Mouse (Mus musculus) limb, embryonic 11.5 days (tissue): ENCODE results near the gene Cbfa2t2. TPM values are rescaled to one million over a fixed set of nuclear protein-coding genes. Genes with fewer than 3 reads are reported as not detected.

Experiments used
- ATAC-seq: fragments of 200-750 bp; cut with Nextera tagmentation; 2 replicates; pipeline ENCODE4 v1.8.0; 2017; ENCODE audit warnings: low read depth; ENCODE audit not compliant: insufficient number of reproducible peaks, low FRiP score, low TSS enrichment
- DNase-seq: peaks from one replicate; pipeline ENCODE4 v3.0.0-alpha.2; 2015; ENCODE audit warnings: low spot score
- H3K27ac ChIP-seq: fragments of 300-500 bp; sonication (generic); replicated peaks from 2 replicates; pipeline ENCODE4 v1.5.1; 2014; ENCODE audit warnings: low read depth, mild to moderate bottlenecking, low read length
- H3K27me3 ChIP-seq: fragments of 300-500 bp; sonication (generic); 2 replicates; pipeline ENCODE4 v1.6.1; 2014; ENCODE audit warnings: mild to moderate bottlenecking, low read length, mixed read lengths; ENCODE audit not compliant: control insufficient read depth, insufficient read depth
- H3K36me3 ChIP-seq: fragments of 300-500 bp; sonication (generic); 2 replicates; pipeline ENCODE4 v1.6.1; 2014; ENCODE audit warnings: mild to moderate bottlenecking, low read length, moderate library complexity, mixed read lengths; ENCODE audit not compliant: control insufficient read depth, insufficient read depth
- H3K4me1 ChIP-seq: fragments of 300-500 bp; sonication (generic); 2 replicates; pipeline ENCODE4 v1.6.1; 2014; ENCODE audit warnings: low read length, mixed read lengths; ENCODE audit not compliant: control insufficient read depth, insufficient read depth
- H3K4me2 ChIP-seq: fragments of 300-500 bp; sonication (generic); 2 replicates; pipeline ENCODE4 v1.6.1; 2014; ENCODE audit warnings: low read depth, mild to moderate bottlenecking, moderate library complexity; ENCODE audit not compliant: severe bottlenecking
- H3K4me3 ChIP-seq: fragments of 300-500 bp; sonication (generic); 2 replicates; pipeline ENCODE4 v1.5.1; 2014; ENCODE audit warnings: low read depth, low read length
- H3K9ac ChIP-seq: fragments of 300-500 bp; sonication (generic); 2 replicates; pipeline ENCODE4 v1.6.1; 2014; ENCODE audit warnings: mild to moderate bottlenecking, low read length
- H3K9me3 ChIP-seq: fragments of 300-500 bp; sonication (generic); 2 replicates; pipeline ENCODE4 v1.6.1; 2016; ENCODE audit warnings: low read length; ENCODE audit not compliant: control insufficient read depth
- WGBS: fragments of 180-500 bp; shearing (Covaris S2); extraction: QIAGEN DNeasy Blood & Tissue Kit; methylation state at CpG from one replicate; pipeline ENCODE4 v1.1.7; 2014; 5-methylcytosine and 5-hydroxymethylcytosine counted together
- polyA plus RNA-seq: library from polyadenylated mRNA; unstranded; fragments of >200 nt; fragmentation: Nextera tagmentation; extraction: Ambion mirVana; gene quantifications from 2 replicates; pipeline ENCODE4 v1.2.1, GENCODE M21; 2014

Cbfa2t2 gene
- polyA plus RNA-seq, 1 experiment from 2014 or later, result 44.1 TPM

GRCm38 (mm10) chr2:154405447-154405994 is 30.8 kb upstream of the Cbfa2t2 start:
- no peak overlapping the region for H3K4me2 ChIP-seq
- no peak overlapping the region for H3K27ac ChIP-seq
- WGBS, result 57% methylated on average over 5 of the region's 5 CpGs
- H3K36me3 ChIP-seq, result no peaks in the 10 kb centered on the region
- H3K9me3 ChIP-seq, result no peaks in the 10 kb centered on the region
- no peak overlapping the region for H3K9ac ChIP-seq
- no peak overlapping the region for H3K4me3 ChIP-seq
- no peak; the same call in 1 of the 2 replicates for ATAC-seq
- no peak for DNase-seq
- H3K4me1 ChIP-seq, result peaks cover 4% of the 10 kb centered on the region; the same call in 1 of the 2 replicates
- peaks cover 9% of the 10 kb centered on the region for H3K27me3 ChIP-seq

- no peaks in the 10 kb centered on the region for H3K9me3 ChIP-seq
- H3K9ac ChIP-seq, result peak overlapping the region; percentile 64
- peaks cover 4% of the 10 kb centered on the region; the same call in 1 of the 2 replicates for H3K4me1 ChIP-seq
- H3K4me3 ChIP-seq, result peak overlapping the region; percentile 67
- peak overlapping the region; percentile 79 for H3K4me2 ChIP-seq
- H3K36me3 ChIP-seq, result no peaks in the 10 kb centered on the region
- peaks cover 9% of the 10 kb centered on the region for H3K27me3 ChIP-seq
- DNase-seq (no peak), ATAC-seq (peak; percentile 15; the same call in 1 of the 2 replicates)
- WGBS, result 30% methylated on average over 11 of the region's 11 CpGs
- no peak overlapping the region for H3K27ac ChIP-seq
These were observed 29.1 kb upstream of the Cbfa2t2 start for GRCm38 (mm10) chr2:154407063-154407642.

- Histone ChIP-seq H3K27ac (no peak within 1 kb of the TSS), H3K4me1 (peaks cover 4% of the 10 kb centered on the region; the same call in 1 of the 2 replicates)
- WGBS, result 3% methylated on average over 68 of the region's 84 CpGs
These were observed 28.4 kb upstream of the Cbfa2t2 start, which contains the start of gene Snta1 for GRCm38 (mm10) chr2:154407643-154408445. Gene Snta1 (minus strand): TSS chr2:154408099.

GRCm38 (mm10) chr2:154410355-154410754 is 25.9 kb upstream of the Cbfa2t2 start:
- no peak overlapping the region for H3K4me3 ChIP-seq
- WGBS, result 53% methylated on average over 2 of the region's 2 CpGs
- ATAC-seq, result no peak

More at GRCm38 (mm10) chr2:154407643-154408445, 28.4 kb upstream of the Cbfa2t2 start, which contains the start of gene Snta1:
- Histone ChIP-seq H3K9ac (peak within 1 kb of the TSS; percentile 64), H3K9me3 (no peaks in the 10 kb centered on the region), H3K4me3 (peak within 1 kb of the TSS; percentile 67), H3K36me3 (no peaks in the 10 kb centered on the region), H3K4me2 (peak within 1 kb of the TSS; percentile 79), H3K27me3 (peaks cover 9% of the 10 kb centered on the region)
- peak; percentile 82 for DNase-seq
- ATAC-seq, result peak; percentile 78

GRCm38 (mm10) chr2:154412018-154412666 is 24.1 kb upstream of the Cbfa2t2 start:
- no peak for ATAC-seq
- H3K9ac ChIP-seq, result no peak overlapping the region

More at GRCm38 (mm10) chr2:154410355-154410754, 25.9 kb upstream of the Cbfa2t2 start:
- Histone ChIP-seq H3K36me3 (no peaks in the 10 kb centered on the region), H3K9ac (no peak overlapping the region), H3K27me3 (peaks cover 9% of the 10 kb centered on the region), H3K27ac (no peak overlapping the region), H3K4me1 (peaks cover 4% of the 10 kb centered on the region; the same call in 1 of the 2 replicates), H3K4me2 (no peak overlapping the region), H3K9me3 (no peaks in the 10 kb centered on the region)
- DNase-seq, result no peak

GRCm38 (mm10) chr2:154417107-154417506 is 19.2 kb upstream of the Cbfa2t2 start:
- ATAC-seq (no peak), DNase-seq (peak; percentile 87)
- H3K27me3 ChIP-seq, result no peaks in the 10 kb centered on the region

More at GRCm38 (mm10) chr2:154412018-154412666, 24.1 kb upstream of the Cbfa2t2 start:
- H3K9me3 ChIP-seq, result no peaks in the 10 kb centered on the region
- H3K4me2 ChIP-seq, result no peak overlapping the region
- DNase-seq, result peak; percentile 54
- WGBS, result 70% methylated on average over 7 of the region's 7 CpGs
- H3K36me3 ChIP-seq, result no peaks in the 10 kb centered on the region
- H3K4me3 ChIP-seq, result no peak overlapping the region
- no peak overlapping the region for H3K27ac ChIP-seq
- H3K27me3 ChIP-seq, result peaks cover 4% of the 10 kb centered on the region
- H3K4me1 ChIP-seq, result no peaks in the 10 kb centered on the region

GRCm38 (mm10) chr2:154418001-154418400 is 18.3 kb upstream of the Cbfa2t2 start:
- 89% methylated on average over 7 of the region's 7 CpGs for WGBS
- Histone ChIP-seq H3K27ac (no peak overlapping the region), H3K4me2 (no peak overlapping the region), H3K9me3 (no peaks in the 10 kb centered on the region), H3K9ac (no peak overlapping the region), H3K36me3 (no peaks in the 10 kb centered on the region), H3K4me1 (peaks cover 4% of the 10 kb centered on the region; the same call in 1 of the 2 replicates), H3K4me3 (no peak overlapping the region), H3K27me3 (no peaks in the 10 kb centered on the region)
- DNase-seq, result no peak
- ATAC-seq, result no peak

More at GRCm38 (mm10) chr2:154417107-154417506, 19.2 kb upstream of the Cbfa2t2 start:
- Histone ChIP-seq H3K4me3 (no peak overlapping the region), H3K9me3 (no peaks in the 10 kb centered on the region), H3K4me2 (no peak overlapping the region), H3K36me3 (no peaks in the 10 kb centered on the region), H3K4me1 (peaks cover 4% of the 10 kb centered on the region; the same call in 1 of the 2 replicates), H3K9ac (no peak overlapping the region), H3K27ac (no peak overlapping the region)
- 9% methylated on average over 3 of the region's 3 CpGs for WGBS
